Mouse (Mus musculus): ENCODE measurements around the gene Olfr588-ps1.
"Not testable (repeated sequence)": the region's sequence is repeated elsewhere in the genome, so short reads cannot be mapped to it uniquely, and the experiment has no call there.

Gene Olfr588-ps1

GRCm38 (mm10) chr7:103140579-103140978, at the start of gene Olfr588-ps1:
Olfr588-ps1 (plus strand) TSS chr7:103140879.
- DNase-seq (ENCODE audit: low read depth): no peak

DNA sequence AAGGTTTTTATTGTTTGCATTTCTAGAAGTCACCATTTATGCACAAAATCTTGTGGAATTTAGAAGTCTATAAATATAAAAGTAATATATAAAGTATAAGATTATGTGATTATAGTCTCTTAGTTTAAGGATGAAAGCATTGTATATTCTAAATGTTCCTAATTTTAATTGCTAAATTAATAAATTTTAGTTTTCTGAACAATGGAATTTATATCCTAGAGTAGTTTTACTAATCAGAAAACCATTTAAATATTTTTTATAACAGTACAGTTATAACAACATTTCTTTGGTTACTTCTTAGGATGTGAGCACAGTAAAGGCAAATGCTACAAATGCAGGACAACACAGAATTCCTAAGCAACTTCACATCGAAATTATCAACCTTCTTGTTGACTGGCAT, 43.3 kb upstream of the Olfr588-ps1 start, which contains the start of gene Olfr585:
TSS of gene Olfr585 (plus strand) at position 301 of the 400 bp plus-strand sequence.
- DNase-seq (ENCODE audit: low read depth): no peak

GRCm38 (mm10) chr7:103119406-103119805, 21.3 kb upstream of the Olfr588-ps1 start:
- DNase-seq (ENCODE audit: low read depth): no peak

GRCm38 (mm10) chr7:103125538-103125937, 15.1 kb upstream of the Olfr588-ps1 start, which contains the start of gene Olfr586:
Olfr586 (minus strand) TSS chr7:103125638.
- DNase-seq (ENCODE audit: low read depth): no peak

GRCm38 (mm10) chr7:103156256-103156655, 15.6 kb downstream of the Olfr588-ps1 start, which contains the start of gene Olfr589:
Olfr589 (minus strand) TSS chr7:103156356.
- no peak for DNase-seq (ENCODE audit: low read depth)

- DNase-seq (ENCODE audit: low read depth): no peak
Observed at GRCm38 (mm10) chr7:103169697-103170096, 29.0 kb downstream of the Olfr588-ps1 start.

GRCm38 (mm10) chr7:103178240-103178639, 37.6 kb downstream of the Olfr588-ps1 start, which contains the start of gene Olfr591:
Olfr591 (minus strand) TSS chr7:103178340.
- no peak for DNase-seq (ENCODE audit: low read depth)

DNA sequence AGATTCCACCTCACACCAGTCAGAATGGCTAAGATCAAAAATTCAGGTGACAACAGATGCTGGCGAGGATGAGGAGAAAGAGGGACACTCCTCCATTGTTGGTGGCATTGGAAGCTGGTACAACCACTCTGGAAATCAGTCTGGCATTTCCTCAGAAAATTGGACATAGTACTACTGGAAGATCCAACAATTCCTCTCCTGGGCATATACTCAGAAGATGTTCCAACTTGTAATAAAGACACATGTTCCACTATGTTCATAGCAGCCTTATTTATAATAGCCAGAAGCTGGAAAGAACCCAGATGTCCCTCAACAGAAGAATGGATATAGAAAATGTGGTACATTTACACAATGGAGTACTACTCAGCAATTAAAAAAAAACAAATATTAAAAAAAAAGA, 43.8 kb downstream of the Olfr588-ps1 start, which contains the start of gene Olfr592:
TSS of gene Olfr592 (plus strand) at position 301 of the 400 bp plus-strand sequence.
- not testable (repeated sequence) for DNase-seq (ENCODE audit: low read depth)

Measured in fibroblast of lung, adult 2 months (primary cell).